Mouse (Mus musculus): ENCODE data around the gene Znrd1. TPM values are rescaled to one million over a fixed set of nuclear protein-coding genes. Genes with fewer than 3 reads are reported as not detected.

Znrd1 gene
- polyA plus RNA-seq (2014; fragmentation: Nextera tagmentation; extraction: Ambion mirVana), result 64.7 and 69.4 TPM in 2 replicates

DNA sequence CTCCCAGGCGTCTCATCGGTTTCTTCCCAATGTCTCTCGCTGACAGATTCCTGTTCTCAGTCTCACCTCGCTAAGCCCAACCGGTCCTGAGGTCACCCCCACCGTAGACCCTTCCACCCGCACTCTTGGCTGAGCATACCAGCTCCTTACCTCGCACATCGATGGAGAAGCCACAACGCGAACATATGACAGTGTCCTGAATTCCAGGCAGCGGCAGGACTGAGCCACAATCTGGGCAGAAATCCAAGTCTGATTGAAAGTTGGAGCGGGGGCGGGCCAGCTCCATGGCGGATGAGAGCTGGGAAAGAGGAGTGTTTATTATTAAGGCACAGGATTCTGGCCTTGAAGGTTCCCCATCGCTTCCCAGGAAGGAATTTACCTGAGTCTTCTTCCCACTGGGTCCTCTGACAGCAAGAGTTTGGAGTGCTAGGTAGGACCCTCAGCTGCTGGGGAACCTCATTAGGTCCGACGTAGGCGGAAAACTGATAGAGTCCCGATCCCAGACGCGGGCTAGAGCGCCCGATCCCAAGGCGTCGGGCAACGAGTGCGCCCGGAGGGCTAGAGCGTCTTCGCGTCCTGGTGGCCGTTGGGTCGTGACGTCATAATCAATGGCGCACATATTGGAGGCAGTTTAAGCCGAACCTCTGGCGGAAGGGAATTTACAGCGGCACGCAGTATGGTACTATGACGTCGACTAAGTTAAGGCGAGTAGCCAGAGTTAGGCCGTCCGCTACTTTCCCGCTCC lies at the start of gene Znrd1, which contains the start of gene Znrd1as:
TSS of gene Znrd1 (minus strand) at position 561 of the 745 bp plus-strand sequence.
TSS of gene Znrd1as (plus strand) at position 594 of the 745 bp plus-strand sequence.
- Histone ChIP-seq H3K27me3 (ENCODE audit: control insufficient read depth, insufficient read depth, low read length) (no peaks in the 10 kb centered on the region), H3K4me1 (ENCODE audit: control insufficient read depth, insufficient read depth, low read length) (peaks cover 16% of the 10 kb centered on the region), H3K9me3 (ENCODE audit: control insufficient read depth, low read length) (no peaks in the 10 kb centered on the region), H3K27ac (replicated peaks; ENCODE audit: low read depth, low read length) (peak within 1 kb of the TSS; percentile 70), H3K4me2 (ENCODE audit: low read length) (peak within 1 kb of the TSS; percentile 80), H3K4me3 (replicated peaks; ENCODE audit: low read depth, low read length) (peak within 1 kb of the TSS; percentile 67), H3K36me3 (ENCODE audit: control insufficient read depth, insufficient read depth, low read length) (peaks cover 8% of the 10 kb centered on the region), H3K9ac (replicated peaks; ENCODE audit: low read length) (peak within 1 kb of the TSS; percentile 74)
- ATAC-seq (ENCODE audit: low FRiP score, low TSS enrichment) (peak; percentile 97), DNase-seq (peak; percentile 100)
- under 1% methylated on average over 46 of the region's 46 CpGs for WGBS

DNA sequence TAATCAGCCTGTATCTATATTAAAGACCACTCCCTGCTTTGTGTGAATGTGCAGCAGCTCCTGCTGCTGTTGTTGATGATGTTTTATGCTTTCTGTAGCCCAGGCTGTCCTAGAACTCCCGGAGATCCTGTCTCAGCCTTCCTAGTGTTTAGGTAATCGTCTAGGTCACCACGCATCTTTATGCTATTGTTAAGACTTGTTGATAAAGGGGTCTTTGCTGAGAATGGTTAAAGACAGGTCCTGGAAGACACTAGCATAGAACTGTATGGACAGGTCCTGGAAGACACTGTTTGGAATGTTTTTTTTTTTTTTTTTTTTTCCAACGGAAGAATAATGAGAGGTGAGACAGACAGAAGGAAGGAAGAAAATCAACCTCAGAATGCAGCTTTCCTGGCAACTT lies 45.0 kb upstream of the Znrd1 start:
- H3K4me1 ChIP-seq (ENCODE audit: control insufficient read depth, insufficient read depth, low read length), result peaks cover 8% of the 10 kb centered on the region; the same call in 1 of the 2 replicates
- H3K27me3 ChIP-seq (ENCODE audit: control insufficient read depth, insufficient read depth, low read length), result no peaks in the 10 kb centered on the region
- ATAC-seq (ENCODE audit: low FRiP score, low TSS enrichment), result no peak
- H3K9ac ChIP-seq (replicated peaks; ENCODE audit: low read length), result peak overlapping the region; percentile 98
- 23% methylated on average over 4 of the region's 4 CpGs for WGBS
- H3K9me3 ChIP-seq (ENCODE audit: control insufficient read depth, low read length), result no peaks in the 10 kb centered on the region
- peak overlapping the region; percentile 95 for H3K27ac ChIP-seq (replicated peaks; ENCODE audit: low read depth, low read length)
- H3K36me3 ChIP-seq (ENCODE audit: control insufficient read depth, insufficient read depth, low read length), result peaks cover 35% of the 10 kb centered on the region
- DNase-seq, result peak; percentile 70
- peak overlapping the region; percentile 57 for H3K4me2 ChIP-seq (ENCODE audit: low read length)
- peak overlapping the region; percentile 78 for H3K4me3 ChIP-seq (replicated peaks; ENCODE audit: low read depth, low read length)

DNA sequence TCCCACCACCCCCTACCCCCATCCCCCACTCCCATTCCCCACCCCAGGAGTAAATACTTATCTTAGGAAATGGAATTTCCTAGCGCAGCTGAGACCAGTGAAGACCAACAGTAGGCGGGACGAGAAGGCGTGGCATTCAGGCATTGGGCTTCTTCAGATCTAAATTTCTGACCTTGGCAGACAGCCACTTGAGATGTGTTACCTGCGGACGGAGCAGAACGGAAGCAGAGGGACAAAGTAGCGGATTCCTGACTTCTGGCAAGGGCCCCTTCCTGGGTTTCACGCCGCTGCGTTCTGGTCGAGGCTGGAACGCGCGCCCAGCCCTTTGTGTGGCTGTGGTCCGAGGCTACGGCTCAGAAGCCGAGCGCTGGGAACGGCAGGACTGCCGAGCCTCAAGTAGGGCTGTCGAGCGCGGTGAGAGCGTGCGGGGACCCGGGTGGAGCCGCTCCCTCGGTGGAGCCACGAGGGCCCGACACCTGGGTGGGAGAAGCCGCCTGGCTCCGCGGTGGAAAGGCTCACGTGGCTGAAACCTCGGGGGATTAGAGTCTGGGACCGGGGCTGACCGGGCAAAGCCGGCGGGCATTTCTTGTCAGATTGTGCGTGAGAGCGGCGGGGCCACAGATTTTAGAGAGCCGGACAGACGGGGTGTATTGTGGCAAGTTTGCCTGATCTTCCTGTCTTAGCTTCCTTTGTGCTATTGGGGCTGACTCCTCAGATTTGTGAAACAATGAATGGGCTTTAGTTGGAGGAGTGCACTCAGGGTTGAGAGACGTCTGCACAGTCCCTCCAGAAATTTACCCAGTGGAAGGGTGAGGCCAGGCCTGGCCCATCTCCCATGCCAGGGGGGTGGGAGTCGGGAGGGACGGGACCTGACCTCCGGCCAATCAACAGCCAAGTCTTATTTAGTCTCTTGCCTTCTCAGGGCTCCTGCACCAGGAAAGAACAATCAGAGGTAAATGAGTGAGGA lies 44.3 kb upstream of the Znrd1 start:
- WGBS, result under 1% methylated on average over 49 of the region's 49 CpGs
- Histone ChIP-seq H3K27me3 (ENCODE audit: control insufficient read depth, insufficient read depth, low read length) (no peaks in the 10 kb centered on the region), H3K36me3 (ENCODE audit: control insufficient read depth, insufficient read depth, low read length) (peaks cover 28% of the 10 kb centered on the region), H3K27ac (replicated peaks; ENCODE audit: low read depth, low read length) (peak overlapping the region; percentile 95), H3K4me3 (replicated peaks; ENCODE audit: low read depth, low read length) (peak overlapping the region; percentile 78), H3K9ac (replicated peaks; ENCODE audit: low read length) (peak overlapping the region; percentile 98), H3K9me3 (ENCODE audit: control insufficient read depth, low read length) (no peaks in the 10 kb centered on the region), H3K4me2 (ENCODE audit: low read length) (peak overlapping the region; percentile 57), H3K4me1 (ENCODE audit: control insufficient read depth, insufficient read depth, low read length) (peaks cover 8% of the 10 kb centered on the region; the same call in 1 of the 2 replicates)
- ATAC-seq (ENCODE audit: low FRiP score, low TSS enrichment), result peak; percentile 86
- DNase-seq, result peak; percentile 90

DNA sequence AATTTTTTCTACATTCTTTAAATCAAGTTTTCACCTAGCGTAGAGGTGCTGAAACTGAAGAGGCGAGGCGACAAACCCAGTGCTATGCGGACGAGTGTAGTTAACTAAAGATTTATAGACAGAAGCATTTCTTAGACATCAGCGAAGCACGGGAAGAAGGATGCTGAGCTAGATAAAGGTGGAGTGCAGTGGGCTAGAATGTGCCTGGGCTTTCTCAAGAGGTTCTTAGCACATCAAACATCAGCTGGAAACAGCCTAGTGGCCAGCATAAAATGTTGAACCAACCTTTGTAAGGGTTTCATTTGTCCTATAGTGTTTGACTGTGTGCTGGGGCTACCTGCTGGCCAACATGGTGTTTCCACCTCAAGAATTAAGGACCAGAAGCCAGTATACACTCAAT lies 42.5 kb upstream of the Znrd1 start, which contains the start of gene Zfp57:
TSS of gene Zfp57 (plus strand) at position 301 of the 400 bp plus-strand sequence.
- H3K4me1 ChIP-seq (ENCODE audit: control insufficient read depth, insufficient read depth, low read length), result peaks cover 8% of the 10 kb centered on the region; the same call in 1 of the 2 replicates
- no peaks in the 10 kb centered on the region for H3K27me3 ChIP-seq (ENCODE audit: control insufficient read depth, insufficient read depth, low read length)
- peak within 1 kb of the TSS; percentile 57 for H3K4me2 ChIP-seq (ENCODE audit: low read length)
- 0 out of 2 replicates have a peak within 1 kb of the TSS, but pooled peaks have one; percentile 98 for H3K9ac ChIP-seq (replicated peaks; ENCODE audit: low read length)
- H3K36me3 ChIP-seq (ENCODE audit: control insufficient read depth, insufficient read depth, low read length), result peaks cover 11% of the 10 kb centered on the region
- peak within 1 kb of the TSS; percentile 78 for H3K4me3 ChIP-seq (replicated peaks; ENCODE audit: low read depth, low read length)
- no peaks in the 10 kb centered on the region for H3K9me3 ChIP-seq (ENCODE audit: control insufficient read depth, low read length)
- DNase-seq (no peak), ATAC-seq (ENCODE audit: low FRiP score, low TSS enrichment) (no peak)
- H3K27ac ChIP-seq (replicated peaks; ENCODE audit: low read depth, low read length), result peak within 1 kb of the TSS; percentile 95; the same call in 1 of the 2 replicates
- whole genome bisulfite sequencing, result 96% methylated on average over 7 of the region's 7 CpGs

DNA sequence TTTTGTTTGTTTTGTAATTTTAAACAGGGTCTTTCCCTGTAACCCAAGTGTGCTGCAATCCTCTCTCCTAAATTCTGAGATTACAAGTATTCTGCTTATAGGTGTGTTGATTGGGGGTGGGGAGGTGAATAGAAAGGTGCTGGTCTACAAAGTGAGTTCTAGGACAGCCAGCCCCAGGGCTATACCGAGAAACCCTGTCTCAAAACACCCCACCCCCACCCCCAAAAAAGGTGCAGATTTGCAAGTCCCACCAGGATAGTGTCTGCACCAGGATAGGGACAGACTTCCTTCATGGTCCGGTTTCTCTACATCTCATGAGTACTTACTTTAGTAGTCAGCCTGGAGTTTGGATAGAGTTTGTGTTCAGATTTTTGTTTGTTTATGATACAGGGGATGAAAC lies 40.1 kb upstream of the Znrd1 start:
- no peaks in the 10 kb centered on the region for H3K9me3 ChIP-seq (ENCODE audit: control insufficient read depth, low read length)
- H3K4me2 ChIP-seq (ENCODE audit: low read length), result no peak overlapping the region
- 83% methylated on average over 2 of the region's 2 CpGs for WGBS
- no peaks in the 10 kb centered on the region for H3K27me3 ChIP-seq (ENCODE audit: control insufficient read depth, insufficient read depth, low read length)
- H3K9ac ChIP-seq (replicated peaks; ENCODE audit: low read length), result no peak overlapping the region
- no peaks in the 10 kb centered on the region for H3K36me3 ChIP-seq (ENCODE audit: control insufficient read depth, insufficient read depth, low read length)
- H3K4me3 ChIP-seq (replicated peaks; ENCODE audit: low read depth, low read length), result no peak overlapping the region
- ATAC-seq (ENCODE audit: low FRiP score, low TSS enrichment) (no peak), DNase-seq (no peak)
- no peak overlapping the region for H3K27ac ChIP-seq (replicated peaks; ENCODE audit: low read depth, low read length)
- H3K4me1 ChIP-seq (ENCODE audit: control insufficient read depth, insufficient read depth, low read length), result no peaks in the 10 kb centered on the region

DNA sequence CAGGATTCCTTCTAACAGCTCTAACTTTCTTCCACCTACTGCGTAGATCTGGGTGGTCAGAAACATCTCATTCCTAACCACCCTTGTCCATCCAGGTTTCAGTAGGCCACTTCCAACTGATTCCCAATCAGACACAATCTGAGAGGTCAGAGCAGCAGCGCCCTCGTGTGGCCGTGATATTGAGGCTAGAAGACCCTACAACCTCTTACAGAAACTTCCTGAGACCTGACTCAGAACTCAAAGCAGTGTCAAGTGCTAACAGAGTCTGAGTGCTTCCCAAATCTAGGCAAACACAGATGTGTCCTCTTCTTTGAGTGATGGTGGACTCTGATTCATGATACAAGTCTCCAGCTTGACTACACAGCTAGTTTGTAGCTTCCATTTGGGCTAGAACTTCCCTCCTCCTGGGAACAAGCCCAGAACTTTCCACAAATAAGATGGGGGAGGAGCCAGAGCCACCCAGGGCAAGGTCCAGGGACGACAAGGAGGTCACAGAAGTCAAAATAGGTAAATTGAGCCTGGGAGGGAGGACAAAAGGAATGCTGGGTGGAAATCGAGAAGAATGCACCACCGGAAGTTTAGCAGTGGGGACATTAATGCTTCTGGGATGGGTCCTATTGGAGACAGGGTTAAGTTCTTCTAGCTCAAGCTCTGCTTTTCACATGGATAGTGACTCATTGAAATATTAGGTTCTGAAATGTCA lies 38.8 kb upstream of the Znrd1 start:
- Histone ChIP-seq H3K4me1 (ENCODE audit: control insufficient read depth, insufficient read depth, low read length) (no peaks in the 10 kb centered on the region), H3K9ac (replicated peaks; ENCODE audit: low read length) (no peak overlapping the region), H3K4me2 (ENCODE audit: low read length) (no peak overlapping the region), H3K4me3 (replicated peaks; ENCODE audit: low read depth, low read length) (no peak overlapping the region), H3K27ac (replicated peaks; ENCODE audit: low read depth, low read length) (no peak overlapping the region), H3K9me3 (ENCODE audit: control insufficient read depth, low read length) (no peaks in the 10 kb centered on the region), H3K36me3 (ENCODE audit: control insufficient read depth, insufficient read depth, low read length) (no peaks in the 10 kb centered on the region), H3K27me3 (ENCODE audit: control insufficient read depth, insufficient read depth, low read length) (no peaks in the 10 kb centered on the region)
- DNase-seq (peak; percentile 91), ATAC-seq (ENCODE audit: low FRiP score, low TSS enrichment) (no peak)
- WGBS, result 28% methylated on average over 7 of the region's 7 CpGs

DNA sequence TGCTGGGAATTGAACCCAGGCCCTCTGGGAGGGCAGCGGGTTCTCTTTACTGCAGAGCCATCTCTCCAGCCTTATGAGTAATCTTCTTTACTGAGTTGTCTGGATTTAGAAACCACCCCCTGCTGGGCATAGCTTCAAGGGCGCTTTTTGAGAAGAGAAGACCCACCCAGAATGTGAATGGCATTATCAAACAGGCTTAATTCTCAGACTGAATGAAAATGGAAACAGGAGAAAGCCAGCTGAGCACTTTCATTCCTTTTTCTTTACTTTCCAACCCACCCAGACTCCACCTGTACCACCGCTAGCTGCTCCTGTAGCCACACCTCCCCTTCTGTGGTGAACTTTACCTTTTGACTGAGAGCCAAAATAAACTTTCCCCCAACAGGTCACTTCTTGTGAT lies 37.1 kb upstream of the Znrd1 start:
- WGBS, result 48% methylated on average over 3 of the region's 3 CpGs
- Histone ChIP-seq H3K36me3 (ENCODE audit: control insufficient read depth, insufficient read depth, low read length) (no peaks in the 10 kb centered on the region), H3K27me3 (ENCODE audit: control insufficient read depth, insufficient read depth, low read length) (no peaks in the 10 kb centered on the region), H3K9me3 (ENCODE audit: control insufficient read depth, low read length) (no peaks in the 10 kb centered on the region), H3K27ac (replicated peaks; ENCODE audit: low read depth, low read length) (no peak overlapping the region), H3K4me3 (replicated peaks; ENCODE audit: low read depth, low read length) (no peak overlapping the region), H3K4me2 (ENCODE audit: low read length) (no peak overlapping the region), H3K4me1 (ENCODE audit: control insufficient read depth, insufficient read depth, low read length) (no peaks in the 10 kb centered on the region), H3K9ac (replicated peaks; ENCODE audit: low read length) (no peak overlapping the region)
- ATAC-seq (ENCODE audit: low FRiP score, low TSS enrichment) (no peak), DNase-seq (no peak)

DNA sequence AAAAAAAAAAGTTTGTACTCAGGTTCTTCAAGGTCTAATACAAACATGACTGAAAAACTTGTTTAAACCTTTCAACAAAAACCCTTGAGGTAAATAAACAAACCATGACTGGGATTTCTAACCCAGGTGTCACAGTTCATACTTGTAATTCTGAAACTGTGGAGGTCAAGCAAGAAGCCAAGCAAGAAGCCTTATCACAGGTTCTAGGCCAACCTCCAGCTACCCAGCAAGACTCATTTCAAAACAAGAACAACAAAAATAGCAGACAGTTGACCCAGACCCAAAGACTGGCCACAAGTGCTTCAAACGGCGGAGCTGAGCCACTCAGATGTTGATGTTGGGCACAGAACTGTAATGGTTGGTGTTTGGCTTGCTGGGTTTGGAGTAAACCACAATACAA lies 36.2 kb upstream of the Znrd1 start:
- no peak for DNase-seq
- H3K36me3 ChIP-seq (ENCODE audit: control insufficient read depth, insufficient read depth, low read length), result no peaks in the 10 kb centered on the region
- ATAC-seq (ENCODE audit: low FRiP score, low TSS enrichment), result no peak
- H3K9me3 ChIP-seq (ENCODE audit: control insufficient read depth, low read length), result no peaks in the 10 kb centered on the region
- H3K4me2 ChIP-seq (ENCODE audit: low read length), result no peak overlapping the region
- peaks cover 2% of the 10 kb centered on the region; the same call in 1 of the 2 replicates for H3K27me3 ChIP-seq (ENCODE audit: control insufficient read depth, insufficient read depth, low read length)
- no peak overlapping the region for H3K4me3 ChIP-seq (replicated peaks; ENCODE audit: low read depth, low read length)
- H3K27ac ChIP-seq (replicated peaks; ENCODE audit: low read depth, low read length), result no peak overlapping the region
- H3K9ac ChIP-seq (replicated peaks; ENCODE audit: low read length), result no peak overlapping the region
- H3K4me1 ChIP-seq (ENCODE audit: control insufficient read depth, insufficient read depth, low read length), result no peaks in the 10 kb centered on the region
- 82% methylated on average over 2 of the region's 2 CpGs for WGBS
